Comparison of ENCODE assay signal across 16 mouse cellular contexts in the genomic region with DNA sequence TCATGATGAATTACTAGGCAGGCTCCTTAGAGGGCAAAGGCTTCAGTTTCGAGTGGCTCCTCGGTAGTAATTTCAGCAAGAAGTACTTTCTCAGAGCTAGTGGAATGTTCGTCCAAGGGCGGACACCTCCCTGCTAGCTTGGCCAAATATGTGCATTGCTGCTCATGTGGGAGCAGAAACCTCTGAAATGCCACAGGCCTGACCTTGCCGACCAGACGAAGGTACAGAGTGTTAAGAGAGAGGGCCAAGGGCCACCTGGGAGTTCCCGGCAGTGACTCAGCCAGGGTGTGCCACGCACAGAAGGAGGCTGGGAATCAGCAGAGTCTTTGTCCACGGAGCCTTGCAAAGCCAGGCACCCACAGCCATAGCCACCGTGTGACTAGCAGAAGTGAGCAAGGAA. TPM values are rescaled to one million over a fixed set of nuclear protein-coding genes. Genes with fewer than 3 reads are reported as not detected.
DNase-seq lines count a peak whose midpoint lies in the region; ATAC-seq and TF ChIP-seq lines count a peak whose summit lies in the region.
"Had no signal": no experiment of that assay in that cellular context is flagged by ENCODE, and none has a peak within 500 bp of the region (broad histone marks: within the 10 kb centered on the region; RNA-seq: fewer than 3 reads in every experiment).

No protein-coding gene starts in this region.

- no peak overlapping the region for H3K4me3 ChIP-seq in kidney, embryonic 14.5 days (ENCODE audit: low read length)
- no peak overlapping the region for H3K4me3 ChIP-seq in lung, adult 2 months (replicated peaks; ENCODE audit: extremely low read depth, low read depth, low read length)
- no peak overlapping the region for H3K4me3 ChIP-seq in stomach, postnatal 0 days (ENCODE audit: low read depth, low read length)
- H3K4me3 ChIP-seq: embryonic facial prominence, embryonic 12.5 days; heart, embryonic 15.5 days; hindbrain, embryonic 12.5 days; liver, embryonic 13.5 days; neural tube, embryonic 12.5 days had no signal

- H3K9ac ChIP-seq in kidney, embryonic 14.5 days (ENCODE audit: low read depth, low read length), result no peak overlapping the region
- H3K9ac ChIP-seq in stomach, postnatal 0 days (ENCODE audit: low read length), result no peak overlapping the region
- H3K9ac ChIP-seq: embryonic facial prominence, embryonic 12.5 days; heart, embryonic 15.5 days; hindbrain, embryonic 12.5 days; liver, embryonic 13.5 days; neural tube, embryonic 12.5 days had no signal

- TF ChIP-seq CTCF in lung, adult 2 months (IDR thresholded peaks at IDR 0.05; ENCODE audit: insufficient read depth, low read length), result no peak
- TF ChIP-seq CTCF in stomach, postnatal 0 days (IDR thresholded peaks at IDR 0.05; ENCODE audit: low read depth), result no peak

- 0 out of 2 replicates have a peak, but pooled peaks cover 3% of the 10 kb centered on the region for H3K4me1 ChIP-seq in kidney, embryonic 14.5 days (ENCODE audit: control insufficient read depth, insufficient read depth, low read length)
- no peaks in the 10 kb centered on the region; the same call in 1 of the 2 replicates for H3K4me1 ChIP-seq in lung, adult 2 months (ENCODE audit: control insufficient read depth, insufficient read depth, low read length)
- H3K4me1 ChIP-seq in stomach, postnatal 0 days (replicated peaks; ENCODE audit: control insufficient read depth, insufficient read depth), result no peaks in the 10 kb centered on the region; the same call in 1 of the 2 replicates
- H3K4me1 ChIP-seq: embryonic facial prominence, embryonic 12.5 days; heart, embryonic 15.5 days; hindbrain, embryonic 12.5 days; liver, embryonic 13.5 days; neural tube, embryonic 12.5 days had no signal

- H3K4me2 ChIP-seq in kidney, embryonic 14.5 days (replicated peaks; ENCODE audit: low read depth, low read length), result no peak overlapping the region
- no peak overlapping the region for H3K4me2 ChIP-seq in stomach, postnatal 0 days (replicated peaks; ENCODE audit: low read depth)
- H3K4me2 ChIP-seq: embryonic facial prominence, embryonic 12.5 days; heart, embryonic 15.5 days; hindbrain, embryonic 12.5 days; liver, embryonic 13.5 days; neural tube, embryonic 12.5 days had no signal

- no peaks in the 10 kb centered on the region for H3K36me3 ChIP-seq in kidney, embryonic 14.5 days (ENCODE audit: control insufficient read depth, insufficient read depth, low read length)
- H3K36me3 ChIP-seq in stomach, postnatal 0 days (ENCODE audit: control insufficient read depth, insufficient read depth, low read length), result no peaks in the 10 kb centered on the region
- H3K36me3 ChIP-seq: embryonic facial prominence, embryonic 12.5 days; heart, embryonic 15.5 days; hindbrain, embryonic 12.5 days; liver, embryonic 13.5 days; neural tube, embryonic 12.5 days had no signal

- WGBS in kidney, embryonic 14.5 days, result 31% methylated on average over 10 of the region's 10 CpGs
- 50% methylated on average over 10 of the region's 10 CpGs for WGBS in lung, adult 2 months
- WGBS in stomach, postnatal 0 days, result 42% methylated on average over 10 of the region's 10 CpGs

- peak; percentile 34 for DNase-seq in kidney, adult 11 months
- peak; percentile 41 for DNase-seq in NIH3T3 (ENCODE audit: low read depth)
- peak; percentile 57 for DNase-seq in lung, adult 2 months
- peak; percentile 81 for DNase-seq in stomach, postnatal 0 days (ENCODE audit: low spot score)
- no peak for DNase-seq in frontal cortex, postnatal 14 days (ENCODE audit: low spot score in 2 of 2)
- DNase-seq: cerebellum, adult 18-20 months; layer of hippocampus, postnatal 36 days; left cerebral cortex, postnatal 4 days; liver, embryonic 13.5 days; thymus, adult 2 months had no signal

- TF ChIP-seq POLR2A in lung, adult 2 months (IDR thresholded peaks at IDR 0.05; ENCODE audit: borderline replicate concordance, extremely low read depth, low read depth, low read length), result no peak

- ATAC-seq in kidney, embryonic 14.5 days (ENCODE audit: low FRiP score, low TSS enrichment), result no peak
- peak; percentile 94 for ATAC-seq in stomach, postnatal 0 days (ENCODE audit: low FRiP score, low TSS enrichment)
- ATAC-seq in frontal cortex, adult (ENCODE audit: low TSS enrichment), result no peak

- TF ChIP-seq EP300 in stomach, postnatal 0 days (optimal IDR thresholded peaks at IDR 0.05), result no peak

- H3K9me3 ChIP-seq in kidney, embryonic 14.5 days (ENCODE audit: control insufficient read depth, low read length), result no peaks in the 10 kb centered on the region
- no peaks in the 10 kb centered on the region for H3K9me3 ChIP-seq in stomach, postnatal 0 days (ENCODE audit: control insufficient read depth, low read length)
- H3K9me3 ChIP-seq: embryonic facial prominence, embryonic 12.5 days; heart, embryonic 15.5 days; hindbrain, embryonic 12.5 days; liver, embryonic 13.5 days; neural tube, embryonic 12.5 days had no signal

- H3K27ac ChIP-seq in kidney, embryonic 14.5 days (ENCODE audit: low read depth, low read length), result no peak overlapping the region
- no peak overlapping the region for H3K27ac ChIP-seq in stomach, postnatal 0 days (replicated peaks)
- H3K27ac ChIP-seq: embryonic facial prominence, embryonic 12.5 days; heart, embryonic 15.5 days; hindbrain, embryonic 12.5 days; liver, embryonic 13.5 days; neural tube, embryonic 12.5 days had no signal

- H3K27me3 ChIP-seq in kidney, embryonic 14.5 days (ENCODE audit: control insufficient read depth, insufficient read depth, low read length), result no peaks in the 10 kb centered on the region
- H3K27me3 ChIP-seq in stomach, postnatal 0 days (ENCODE audit: control insufficient read depth, insufficient read depth, low read length), result no peaks in the 10 kb centered on the region
- H3K27me3 ChIP-seq: embryonic facial prominence, embryonic 12.5 days; liver, embryonic 13.5 days; neural tube, embryonic 12.5 days had no signal

RNA-seq across cellular contexts. Expression of gene Hrh2, which starts 39.9 kb away (rescaled TPM):
- 0.11 TPM in 1 of 2 replicates, not detected in the other for polyA plus RNA-seq in kidney, embryonic 14.5 days (2014; fragmentation: Nextera tagmentation; extraction: Ambion mirVana)
- 1.0 and 1.4 TPM in 2 replicates for polyA plus RNA-seq in lung, adult 2 months (2012; rRNA removed)
- polyA plus RNA-seq in stomach, postnatal 0 days (2015; fragmentation: Nextera tagmentation; extraction: Ambion mirVana), result 2.6 and 3.6 TPM in 2 replicates

Comparison
In these comparisons a context has a peak if more than half of its experiments do, and no peak if none do; other contexts are left out.
1. DNase-seq: peak in kidney, adult 11 months (single experiment), NIH3T3 (single experiment), lung, adult 2 months (single experiment) and stomach, postnatal 0 days (single experiment); none in frontal cortex, postnatal 14 days (0 of 2).